Mouse (Mus musculus): Measurements from ENCODE around the gene Ube2g1. TPM values are rescaled to one million over a fixed set of nuclear protein-coding genes. Genes with fewer than 3 reads are reported as not detected.

The Ube2g1 gene
- polyA plus RNA-seq, 1 experiment: 8.1 TPM

DNA sequence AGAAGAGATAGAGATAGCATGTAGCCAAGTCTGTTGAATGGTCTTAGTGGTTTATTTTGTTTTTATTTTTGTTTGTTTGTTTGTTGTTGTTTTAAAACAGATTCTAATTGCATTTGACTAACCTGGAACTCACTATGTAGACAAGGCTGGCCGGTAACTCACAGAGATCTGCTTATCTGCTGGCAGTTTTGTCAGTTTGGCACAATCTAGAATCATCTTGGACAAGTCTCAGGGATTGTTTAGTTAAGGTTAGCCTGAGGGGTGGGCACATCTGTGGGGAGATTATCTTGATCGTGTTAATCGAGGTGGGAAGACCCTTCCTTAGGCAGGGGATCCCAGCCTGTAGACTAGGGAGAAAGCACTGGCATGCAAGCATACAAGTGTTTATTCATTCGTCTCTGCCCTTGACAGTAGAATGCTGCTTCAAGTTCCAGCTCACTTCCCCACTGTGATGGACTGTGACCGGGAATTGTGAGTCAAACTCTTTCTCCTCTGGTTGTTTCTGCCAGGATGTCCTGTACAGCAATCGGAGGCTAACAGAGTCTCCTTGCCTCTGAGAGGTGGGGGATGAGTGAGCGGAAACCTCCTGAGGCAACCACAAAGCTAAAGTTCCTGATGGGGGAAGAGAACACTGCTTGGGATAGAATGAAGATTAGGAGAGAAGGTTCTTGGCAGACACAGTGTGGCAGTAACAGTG, 19.4 kb upstream of the Ube2g1 start:
- peaks cover 12% of the 10 kb centered on the region for H3K27me3 ChIP-seq (ENCODE audit: control insufficient read depth, insufficient read depth, insufficient read length)
- no peaks in the 10 kb centered on the region for H3K79me3 ChIP-seq (ENCODE audit: low read depth)
- no peak for TF ChIP-seq FOSL1 (IDR thresholded peaks at IDR 0.05; ENCODE audit: insufficient read depth, low read length, poor library complexity, severe bottlenecking)
- TF ChIP-seq CEBPB (IDR thresholded peaks at IDR 0.05; ENCODE audit: low read depth): no peak
- TF ChIP-seq MYOD1 (IDR thresholded peaks at IDR 0.05; ENCODE audit: control insufficient read depth, insufficient read length, low read depth): no peak
- TF ChIP-seq MYOG (IDR thresholded peaks at IDR 0.05; ENCODE audit: control insufficient read depth, extremely low read depth, insufficient read length): no peak
- no peak for TF ChIP-seq CTCF (IDR thresholded peaks at IDR 0.05; ENCODE audit: control insufficient read depth, insufficient read depth, insufficient read length)
- no peak for TF ChIP-seq USF1 (IDR thresholded peaks at IDR 0.05; ENCODE audit: low read depth)
- TF ChIP-seq MAX (IDR thresholded peaks at IDR 0.05): no peak
- H3K4me3 ChIP-seq (ENCODE audit: insufficient read depth, poor library complexity, severe bottlenecking): no peak overlapping the region
- H3K79me2 ChIP-seq (ENCODE audit: control insufficient read depth, insufficient read depth): no peaks in the 10 kb centered on the region
- no peaks in the 10 kb centered on the region for H3K36me3 ChIP-seq (ENCODE audit: control insufficient read depth, insufficient read depth)
- H3ac ChIP-seq (ENCODE audit: control insufficient read depth, insufficient read length, low read depth): no peak overlapping the region

DNA sequence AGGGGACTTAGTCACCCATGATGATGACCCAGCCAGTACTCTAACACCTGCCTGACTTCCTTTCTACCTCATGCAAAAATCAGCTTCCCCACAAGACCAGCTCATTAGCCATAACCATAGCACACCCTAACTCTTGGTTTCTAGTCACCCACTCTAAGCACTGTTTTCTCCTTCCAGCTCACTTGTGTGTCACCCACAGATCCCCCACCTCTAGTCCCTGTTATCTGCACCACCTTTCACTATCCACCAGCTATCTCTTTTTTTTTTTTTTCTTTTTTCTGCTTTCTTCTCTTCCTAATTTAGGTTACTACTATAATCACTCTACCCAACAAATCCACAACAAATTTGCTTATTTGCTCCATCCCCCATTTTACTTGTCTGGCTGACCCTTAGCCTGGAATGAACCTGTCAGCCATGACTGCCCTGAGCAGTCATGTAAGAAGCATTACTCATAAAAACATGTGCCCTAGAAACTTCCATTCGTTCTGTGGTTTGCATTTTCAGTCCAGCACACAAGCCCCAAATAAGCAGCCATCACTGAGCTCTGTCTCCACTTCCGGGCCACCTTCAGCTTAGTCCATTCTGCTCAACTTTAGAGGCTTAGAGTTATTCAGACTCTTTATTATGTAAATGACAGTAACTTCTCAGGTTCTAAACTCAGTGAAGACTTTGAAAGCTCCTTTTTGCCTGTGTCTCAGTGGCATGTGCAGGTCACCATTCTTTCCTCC, 11.9 kb upstream of the Ube2g1 start:
- Histone ChIP-seq H3ac (ENCODE audit: control insufficient read depth, insufficient read length, low read depth) (no peak overlapping the region), H3K79me2 (ENCODE audit: control insufficient read depth, insufficient read depth) (no peaks in the 10 kb centered on the region), H3K79me3 (ENCODE audit: low read depth) (no peaks in the 10 kb centered on the region), H3K27me3 (ENCODE audit: control insufficient read depth, insufficient read depth, insufficient read length) (peaks cover 5% of the 10 kb centered on the region), H3K36me3 (ENCODE audit: control insufficient read depth, insufficient read depth) (no peaks in the 10 kb centered on the region), H3K4me3 (ENCODE audit: insufficient read depth, poor library complexity, severe bottlenecking) (no peak overlapping the region)
- TF ChIP-seq CEBPB (IDR thresholded peaks at IDR 0.05; ENCODE audit: low read depth) (no peak), MYOD1 (IDR thresholded peaks at IDR 0.05; ENCODE audit: control insufficient read depth, insufficient read length, low read depth) (no peak), FOSL1 (IDR thresholded peaks at IDR 0.05; ENCODE audit: insufficient read depth, low read length, poor library complexity, severe bottlenecking) (no peak), MAX (IDR thresholded peaks at IDR 0.05) (no peak), CTCF (IDR thresholded peaks at IDR 0.05; ENCODE audit: control insufficient read depth, insufficient read depth, insufficient read length) (no peak), MYOG (IDR thresholded peaks at IDR 0.05; ENCODE audit: control insufficient read depth, extremely low read depth, insufficient read length) (no peak), USF1 (IDR thresholded peaks at IDR 0.05; ENCODE audit: low read depth) (no peak)

GRCm38 (mm10) chr11:72597780-72598179, 9.3 kb upstream of the Ube2g1 start:
- Histone ChIP-seq H3K79me3 (ENCODE audit: low read depth) (no peaks in the 10 kb centered on the region), H3K27me3 (ENCODE audit: control insufficient read depth, insufficient read depth, insufficient read length) (no peaks in the 10 kb centered on the region), H3ac (ENCODE audit: control insufficient read depth, insufficient read length, low read depth) (no peak overlapping the region), H3K4me3 (ENCODE audit: insufficient read depth, poor library complexity, severe bottlenecking) (no peak overlapping the region), H3K36me3 (ENCODE audit: control insufficient read depth, insufficient read depth) (no peaks in the 10 kb centered on the region), H3K79me2 (ENCODE audit: control insufficient read depth, insufficient read depth) (no peaks in the 10 kb centered on the region)
- TF ChIP-seq CTCF (IDR thresholded peaks at IDR 0.05; ENCODE audit: control insufficient read depth, insufficient read depth, insufficient read length) (no peak), MAX (IDR thresholded peaks at IDR 0.05) (no peak), MYOD1 (IDR thresholded peaks at IDR 0.05; ENCODE audit: control insufficient read depth, insufficient read length, low read depth) (no peak), CEBPB (IDR thresholded peaks at IDR 0.05; ENCODE audit: low read depth) (no peak), MYOG (IDR thresholded peaks at IDR 0.05; ENCODE audit: control insufficient read depth, extremely low read depth, insufficient read length) (no peak), USF1 (IDR thresholded peaks at IDR 0.05; ENCODE audit: low read depth) (no peak), FOSL1 (IDR thresholded peaks at IDR 0.05; ENCODE audit: insufficient read depth, low read length, poor library complexity, severe bottlenecking) (no peak)

GRCm38 (mm10) chr11:72607469-72608070, 487 bp downstream of the Ube2g1 start:
- peak overlapping the region; percentile 95 for H3K4me3 ChIP-seq (ENCODE audit: insufficient read depth, poor library complexity, severe bottlenecking)
- H3K79me2 ChIP-seq (ENCODE audit: control insufficient read depth, insufficient read depth): peaks cover 53% of the 10 kb centered on the region
- H3K36me3 ChIP-seq (ENCODE audit: control insufficient read depth, insufficient read depth): no peaks in the 10 kb centered on the region
- no peaks in the 10 kb centered on the region for H3K27me3 ChIP-seq (ENCODE audit: control insufficient read depth, insufficient read depth, insufficient read length)
- TF ChIP-seq CTCF (IDR thresholded peaks at IDR 0.05; ENCODE audit: control insufficient read depth, insufficient read depth, insufficient read length) (no peak), USF1 (IDR thresholded peaks at IDR 0.05; ENCODE audit: low read depth) (no peak), FOSL1 (IDR thresholded peaks at IDR 0.05; ENCODE audit: insufficient read depth, low read length, poor library complexity, severe bottlenecking) (no peak), CEBPB (IDR thresholded peaks at IDR 0.05; ENCODE audit: low read depth) (no peak), MYOG (IDR thresholded peaks at IDR 0.05; ENCODE audit: control insufficient read depth, extremely low read depth, insufficient read length) (no peak), MAX (IDR thresholded peaks at IDR 0.05) (no peak), MYOD1 (IDR thresholded peaks at IDR 0.05; ENCODE audit: control insufficient read depth, insufficient read length, low read depth) (no peak)
- peak overlapping the region; percentile 83 for H3ac ChIP-seq (ENCODE audit: control insufficient read depth, insufficient read length, low read depth)
- peaks cover 42% of the 10 kb centered on the region for H3K79me3 ChIP-seq (ENCODE audit: low read depth)

GRCm38 (mm10) chr11:72608071-72608679, 1.1 kb downstream of the Ube2g1 start:
- peak overlapping the region; percentile 83 for H3ac ChIP-seq (ENCODE audit: control insufficient read depth, insufficient read length, low read depth)

More at GRCm38 (mm10) chr11:72608071-72608679, 1.1 kb downstream of the Ube2g1 start:
- peak overlapping the region; percentile 95 for H3K4me3 ChIP-seq (ENCODE audit: insufficient read depth, poor library complexity, severe bottlenecking)
- no peaks in the 10 kb centered on the region for H3K36me3 ChIP-seq (ENCODE audit: control insufficient read depth, insufficient read depth)
- H3K79me3 ChIP-seq (ENCODE audit: low read depth): peaks cover 48% of the 10 kb centered on the region
- no peaks in the 10 kb centered on the region for H3K27me3 ChIP-seq (ENCODE audit: control insufficient read depth, insufficient read depth, insufficient read length)
- TF ChIP-seq FOSL1 (IDR thresholded peaks at IDR 0.05; ENCODE audit: insufficient read depth, low read length, poor library complexity, severe bottlenecking): no peak
- TF ChIP-seq CTCF (IDR thresholded peaks at IDR 0.05; ENCODE audit: control insufficient read depth, insufficient read depth, insufficient read length): no peak
- no peak for TF ChIP-seq CEBPB (IDR thresholded peaks at IDR 0.05; ENCODE audit: low read depth)
- peak; percentile 98 for TF ChIP-seq MAX (IDR thresholded peaks at IDR 0.05)
- no peak for TF ChIP-seq MYOG (IDR thresholded peaks at IDR 0.05; ENCODE audit: control insufficient read depth, extremely low read depth, insufficient read length)
- TF ChIP-seq USF1 (IDR thresholded peaks at IDR 0.05; ENCODE audit: low read depth): peak; percentile 76
- no peak for TF ChIP-seq MYOD1 (IDR thresholded peaks at IDR 0.05; ENCODE audit: control insufficient read depth, insufficient read length, low read depth)
- peaks cover 59% of the 10 kb centered on the region for H3K79me2 ChIP-seq (ENCODE audit: control insufficient read depth, insufficient read depth)
